Mouse (Mus musculus): ENCODE measurements around the gene Mast4.
"Not testable (repeated sequence)": the region's sequence is repeated elsewhere in the genome, so short reads cannot be mapped to it uniquely, and the experiment has no call there.

The Mast4 gene

DNA sequence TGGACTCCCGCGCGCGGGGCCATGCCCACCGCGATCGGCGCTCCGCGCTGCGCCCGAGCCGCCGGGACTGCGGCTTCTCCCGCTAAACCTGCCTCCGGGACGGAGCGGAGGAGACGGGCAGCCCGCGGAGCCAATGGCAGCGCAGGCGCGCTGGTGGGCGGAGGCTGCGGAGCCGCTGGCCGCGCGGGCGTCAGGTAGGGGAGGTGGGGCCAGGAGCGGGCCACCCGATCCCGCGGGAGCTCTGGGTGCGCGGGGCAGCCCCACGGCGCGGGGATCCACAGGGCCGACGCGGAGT lies at the start of gene Mast4:
Gene Mast4 (minus strand): TSS at position 106 of the 295 bp plus-strand sequence.
- peak; percentile 87 for DNase-seq (ENCODE audit: low spot score)

DNA sequence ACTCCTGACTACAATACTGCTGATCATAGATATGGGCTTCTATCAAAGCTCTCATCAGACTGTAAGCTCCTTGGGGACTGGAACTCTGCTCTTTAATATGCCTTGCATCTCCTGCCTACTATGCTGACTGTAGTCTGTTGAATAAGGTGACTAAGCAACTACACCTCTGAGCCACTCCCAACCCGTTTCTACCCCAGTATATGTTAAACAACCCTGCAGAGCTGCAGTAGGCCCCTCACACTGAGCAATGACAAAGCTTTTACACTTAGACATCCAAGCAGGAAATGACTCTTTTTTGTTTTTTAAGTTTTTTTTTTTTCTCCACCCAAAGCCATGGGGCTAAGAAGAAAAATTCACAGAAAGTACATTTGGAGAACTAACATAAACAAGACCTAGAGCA lies 40.2 kb upstream of the Mast4 start:
- DNase-seq (ENCODE audit: low spot score): no peak

DNA sequence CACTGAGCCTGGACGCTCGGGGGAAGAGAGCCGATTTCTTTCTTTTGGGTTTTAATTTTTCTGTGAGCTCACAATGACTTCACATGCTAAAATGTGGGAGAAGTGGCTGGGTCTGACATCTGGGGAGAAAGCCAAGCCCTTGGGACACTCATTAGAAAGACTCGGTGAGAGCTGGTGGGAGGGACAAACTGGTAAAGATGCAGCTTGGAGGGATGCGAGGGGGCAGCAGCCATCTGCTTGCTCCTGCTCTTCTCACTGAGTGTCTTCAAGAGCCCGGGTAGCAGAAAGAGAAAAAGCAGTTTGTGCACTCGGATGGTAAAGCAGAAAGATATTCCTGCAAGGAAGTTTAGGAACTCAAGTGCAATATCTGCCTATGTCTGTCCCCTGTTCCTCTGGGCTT lies 34.9 kb upstream of the Mast4 start:
- no peak for DNase-seq (ENCODE audit: low spot score)

DNA sequence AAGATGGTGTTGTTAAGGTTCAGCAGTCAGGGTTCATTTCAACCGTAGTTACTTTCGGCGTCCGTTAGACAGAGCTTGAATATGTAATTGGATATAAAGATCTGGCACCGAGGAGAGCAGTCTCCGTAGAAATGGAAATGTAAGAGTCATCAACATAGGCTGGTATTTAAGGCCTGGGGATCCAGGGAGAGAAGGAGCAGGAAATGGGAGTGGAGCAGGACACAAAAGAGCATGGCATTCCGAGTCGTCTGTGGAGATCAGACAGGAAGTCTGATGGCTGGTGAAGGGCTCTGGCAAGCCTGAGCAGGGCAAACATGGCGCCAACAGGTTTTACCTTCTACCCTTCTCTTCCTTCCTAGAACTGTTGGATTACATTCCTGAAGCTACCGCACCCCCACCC lies 28.9 kb upstream of the Mast4 start:
- DNase-seq (ENCODE audit: low spot score): no peak

DNA sequence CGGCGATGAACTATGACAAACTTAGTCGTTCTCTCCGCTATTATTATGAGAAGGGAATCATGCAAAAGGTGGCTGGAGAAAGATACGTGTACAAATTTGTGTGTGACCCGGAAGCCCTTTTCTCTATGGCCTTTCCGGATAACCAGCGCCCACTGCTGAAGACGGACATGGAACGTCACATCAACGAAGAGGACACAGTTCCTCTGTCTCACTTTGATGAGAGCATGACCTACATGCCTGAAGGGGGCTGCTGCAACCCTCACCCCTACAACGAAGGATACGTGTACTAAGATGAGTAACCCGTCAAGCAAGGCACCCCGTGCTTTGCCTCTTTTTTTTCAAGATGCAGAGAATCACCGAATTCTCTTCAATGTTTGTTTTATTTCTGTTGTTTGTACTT lies 23.1 kb upstream of the Mast4 start:
- DNase-seq (ENCODE audit: low spot score): not testable (repeated sequence)

DNA sequence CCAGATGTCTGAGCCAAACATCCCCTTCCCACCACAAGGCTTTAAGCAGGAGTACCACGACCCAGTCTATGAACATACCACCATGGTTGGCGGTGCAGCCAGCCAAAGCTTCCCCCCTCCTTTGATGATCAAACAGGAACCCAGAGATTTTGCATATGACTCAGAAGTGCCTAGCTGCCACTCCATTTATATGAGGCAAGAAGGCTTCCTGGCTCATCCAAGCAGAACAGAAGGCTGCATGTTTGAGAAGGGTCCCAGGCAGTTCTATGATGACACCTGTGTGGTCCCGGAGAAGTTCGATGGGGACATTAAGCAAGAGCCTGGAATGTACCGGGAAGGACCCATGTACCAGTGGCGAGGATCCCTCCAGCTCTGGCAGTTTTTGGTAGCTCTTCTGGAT lies 22.6 kb upstream of the Mast4 start:
- DNase-seq (ENCODE audit: low spot score): not testable (repeated sequence)

DNA sequence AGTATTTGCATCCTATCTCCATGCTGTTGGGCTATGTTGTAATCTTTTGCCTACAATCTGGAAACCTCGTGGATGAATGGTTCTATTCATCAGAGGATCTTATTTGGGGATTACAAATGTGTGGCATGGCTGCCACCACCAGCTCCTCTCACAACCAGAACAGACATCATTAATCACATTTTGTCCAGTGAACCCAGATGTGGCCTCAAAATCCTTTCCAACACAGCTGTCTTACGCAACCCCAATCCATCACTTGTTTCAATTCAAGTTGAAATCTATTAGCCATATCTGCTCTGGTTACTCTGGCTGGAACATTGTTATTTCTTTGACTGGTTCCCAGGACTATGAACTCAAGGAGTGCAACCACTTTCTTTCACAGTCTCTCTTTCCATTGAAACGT lies 20.4 kb upstream of the Mast4 start:
- no peak for DNase-seq (ENCODE audit: low spot score)

DNA sequence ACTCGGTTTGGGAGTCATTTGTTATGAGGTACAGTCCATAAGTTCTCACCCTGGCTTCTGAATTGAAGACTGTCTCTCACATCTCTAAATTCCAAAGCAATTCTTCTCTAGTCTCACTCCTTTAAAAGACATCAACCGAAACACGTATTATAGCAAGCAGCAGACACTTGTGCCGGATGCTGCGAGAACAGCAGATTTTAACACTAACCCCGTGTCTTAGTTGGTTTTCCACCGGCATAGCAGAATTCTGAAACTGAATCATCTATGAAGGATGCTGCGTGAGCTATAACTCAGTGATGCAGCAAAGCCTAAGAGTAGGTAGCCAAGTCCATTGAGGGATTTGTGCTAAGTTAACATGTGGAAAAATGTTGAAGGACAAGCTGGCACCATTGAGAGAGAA lies 10.5 kb upstream of the Mast4 start:
- no peak for DNase-seq (ENCODE audit: low spot score)

DNA sequence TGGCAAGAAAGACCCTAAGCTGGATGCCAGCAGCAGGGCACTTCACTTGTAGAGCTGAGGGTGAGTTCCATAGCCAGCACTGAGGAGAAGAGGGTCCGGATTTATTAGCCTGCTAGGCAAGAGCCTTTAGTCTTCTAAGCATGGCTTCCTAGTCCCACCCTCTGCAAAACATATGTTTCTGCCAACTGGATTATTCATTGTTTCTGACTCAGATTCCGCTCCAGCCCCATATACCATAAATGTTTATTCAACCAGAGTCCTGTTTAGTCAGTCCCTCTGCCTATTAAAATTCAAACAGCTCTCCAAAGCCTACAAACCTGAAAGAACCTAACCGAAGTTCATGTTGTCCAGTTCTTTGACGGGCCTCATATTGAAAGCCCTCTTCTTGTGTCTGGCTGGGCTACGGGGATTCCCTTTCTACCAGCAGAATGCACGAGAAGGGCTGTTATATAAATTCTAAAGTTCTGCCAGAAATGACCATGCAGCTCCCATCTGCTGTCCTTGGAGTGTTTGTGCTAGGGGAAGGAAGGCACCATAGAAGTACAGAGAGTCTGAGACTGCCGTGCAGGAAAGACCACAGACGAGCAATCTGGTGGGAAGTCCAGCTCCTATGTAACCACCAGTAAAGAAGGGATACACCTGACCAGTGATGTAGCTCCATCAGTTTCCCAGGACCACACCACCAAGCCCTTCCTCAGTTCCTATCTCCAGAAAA lies 9.9 kb upstream of the Mast4 start:
- no peak for DNase-seq (ENCODE audit: low spot score)

DNA sequence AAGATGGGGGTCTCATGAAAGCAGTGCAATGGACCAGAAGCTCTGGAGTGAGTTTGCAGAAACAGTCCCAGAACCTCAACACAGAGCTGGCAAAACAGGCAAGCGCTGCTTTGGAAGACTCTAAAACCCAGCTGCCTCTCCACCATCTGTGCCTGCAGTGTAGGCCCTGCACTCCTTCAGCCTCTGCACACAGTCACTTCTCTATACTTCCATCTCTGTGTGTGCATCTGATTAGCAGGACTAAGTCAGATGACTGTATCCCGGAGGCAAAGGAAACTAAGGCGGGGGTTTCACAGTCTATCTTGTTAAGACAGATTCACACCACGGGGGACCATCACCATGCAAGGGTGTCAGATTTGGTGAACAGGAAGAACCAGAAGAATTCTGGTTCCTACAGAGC lies 6.7 kb upstream of the Mast4 start:
- DNase-seq (ENCODE audit: low spot score): no peak

DNA sequence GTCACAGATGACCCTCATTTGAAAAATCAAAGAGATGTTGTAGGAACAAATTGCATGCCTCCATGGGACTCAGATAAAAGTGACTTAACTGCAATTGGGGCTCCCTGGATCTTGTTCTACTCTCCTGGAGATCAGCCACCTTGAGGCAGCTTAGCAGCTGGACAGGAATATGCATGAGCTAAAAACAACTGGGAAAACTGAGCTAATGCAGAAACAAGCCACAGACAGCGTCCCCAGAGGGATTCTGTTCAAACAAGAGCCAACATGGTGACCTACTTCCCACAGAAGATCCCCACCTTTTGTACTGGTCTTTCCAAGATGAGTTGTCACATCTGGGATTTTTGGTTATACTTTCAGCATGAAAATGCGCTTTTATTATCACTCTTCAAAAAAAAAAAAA lies 4.3 kb upstream of the Mast4 start:
- no peak for DNase-seq (ENCODE audit: low spot score)

DNA sequence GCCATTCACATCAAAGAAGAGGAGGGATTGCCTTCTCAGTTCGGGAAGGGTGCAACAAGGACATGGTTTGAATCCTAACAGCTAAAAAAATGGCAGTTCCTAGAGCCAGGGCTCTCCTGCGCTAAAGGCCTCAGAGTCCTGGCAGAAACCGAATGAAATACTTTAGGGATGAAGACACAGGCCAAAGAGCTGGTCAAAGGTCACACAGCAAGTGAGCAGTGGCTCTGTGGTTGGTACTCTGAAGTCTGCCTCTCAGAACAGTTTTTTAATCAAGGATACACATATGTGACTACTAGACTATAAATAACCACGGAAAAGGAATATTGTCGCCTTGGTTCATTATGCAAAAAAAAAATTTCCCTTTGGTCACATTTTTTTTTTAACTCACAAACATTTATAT lies 1.9 kb upstream of the Mast4 start:
- peak; percentile 72 for DNase-seq (ENCODE audit: low spot score)

DNA sequence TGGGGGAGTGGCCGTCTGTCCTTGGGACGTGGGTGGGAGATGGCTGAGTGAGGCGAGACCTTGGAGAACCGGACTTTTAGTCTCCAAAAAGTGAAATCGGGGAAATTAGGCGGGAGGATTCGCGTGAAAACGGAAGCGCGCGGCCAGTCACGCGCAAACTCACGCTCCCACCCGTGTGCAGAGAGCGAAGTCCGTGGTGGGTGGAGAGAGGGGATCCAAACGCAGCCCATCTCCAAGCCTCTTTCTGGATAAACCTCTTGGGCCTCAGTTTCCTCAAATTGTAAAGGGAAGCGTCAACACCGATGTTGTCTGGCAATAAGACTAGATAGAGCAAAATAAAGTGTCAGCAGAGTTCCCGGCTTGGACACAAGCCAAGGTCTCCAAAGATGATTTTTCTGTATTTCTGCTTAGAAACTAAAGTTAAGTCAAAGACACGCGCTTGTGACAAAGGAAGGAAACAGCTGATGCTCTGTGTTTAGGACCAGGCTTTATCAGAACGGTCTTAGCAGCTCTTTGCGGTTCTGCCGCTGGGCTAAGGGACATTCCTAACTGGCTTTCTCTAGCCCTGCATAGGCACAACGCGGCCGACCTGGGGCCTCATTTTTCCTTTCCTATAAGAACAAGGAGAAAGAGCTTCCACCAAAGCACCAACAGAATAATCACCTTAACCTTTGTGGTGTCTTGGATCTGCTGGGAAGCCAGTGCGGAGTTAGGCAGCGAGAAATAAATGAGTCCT lies 594 bp upstream of the Mast4 start:
- peak; percentile 53 for DNase-seq (ENCODE audit: low spot score)

DNA sequence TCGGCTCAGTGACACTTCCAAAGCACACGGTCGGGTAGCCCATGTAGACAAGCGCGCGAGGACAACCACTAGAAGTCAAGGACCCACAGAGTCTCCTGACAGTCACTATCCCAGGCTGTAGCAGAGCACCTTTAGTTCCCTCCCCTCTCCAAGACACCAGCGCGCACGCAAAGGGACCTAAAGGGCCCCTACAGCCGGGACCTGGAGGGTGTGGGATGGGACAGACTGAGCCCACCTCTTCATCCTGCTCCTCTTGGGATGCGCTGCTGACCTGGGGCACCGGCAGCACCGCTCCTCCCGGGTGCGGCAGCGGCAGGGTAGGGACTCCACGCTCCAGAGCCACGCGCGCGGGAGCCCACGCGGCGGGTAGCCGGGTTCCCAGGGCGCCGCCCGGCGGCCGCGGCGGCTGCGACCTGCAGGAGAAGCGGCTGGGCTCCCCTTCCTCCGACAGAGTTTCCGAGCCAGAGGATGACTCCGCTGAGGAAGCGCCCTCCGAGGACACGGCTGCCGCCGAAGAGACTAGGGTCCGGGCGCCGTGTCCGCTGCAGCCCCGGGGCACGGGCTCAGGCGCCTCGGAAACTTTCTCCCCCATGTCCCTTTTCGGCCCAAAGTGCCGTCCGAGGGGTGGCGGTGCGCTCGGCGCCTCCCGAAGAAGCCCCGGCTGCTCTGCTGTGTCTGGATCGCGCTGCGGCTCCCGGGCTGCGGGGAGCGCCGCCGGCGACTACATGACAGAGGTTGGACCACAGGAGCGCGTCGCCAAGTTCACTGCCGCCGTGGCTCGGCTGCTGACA lies 501 bp downstream of the Mast4 start:
- peak; percentile 61 for DNase-seq (ENCODE audit: low spot score)

DNA sequence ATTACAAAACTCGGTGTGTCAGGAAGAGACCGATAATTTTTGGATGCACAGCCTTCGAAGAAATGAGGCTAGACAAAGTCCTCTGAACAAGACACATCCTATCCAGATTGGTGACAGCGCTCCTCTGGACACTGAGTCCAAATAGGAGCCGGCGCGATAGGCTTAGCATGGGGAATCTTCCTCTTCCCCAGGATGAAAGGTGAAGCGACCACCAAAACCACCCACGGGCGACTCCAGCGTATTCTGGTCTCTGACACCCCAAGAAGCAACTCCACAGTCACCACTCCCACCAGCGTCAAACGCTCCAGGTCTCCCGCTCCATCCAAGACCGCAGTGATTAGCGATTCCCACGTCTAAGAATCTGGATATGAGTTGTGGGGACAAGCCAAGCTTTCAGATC lies 1.1 kb downstream of the Mast4 start:
- DNase-seq (ENCODE audit: low spot score): no peak

DNA sequence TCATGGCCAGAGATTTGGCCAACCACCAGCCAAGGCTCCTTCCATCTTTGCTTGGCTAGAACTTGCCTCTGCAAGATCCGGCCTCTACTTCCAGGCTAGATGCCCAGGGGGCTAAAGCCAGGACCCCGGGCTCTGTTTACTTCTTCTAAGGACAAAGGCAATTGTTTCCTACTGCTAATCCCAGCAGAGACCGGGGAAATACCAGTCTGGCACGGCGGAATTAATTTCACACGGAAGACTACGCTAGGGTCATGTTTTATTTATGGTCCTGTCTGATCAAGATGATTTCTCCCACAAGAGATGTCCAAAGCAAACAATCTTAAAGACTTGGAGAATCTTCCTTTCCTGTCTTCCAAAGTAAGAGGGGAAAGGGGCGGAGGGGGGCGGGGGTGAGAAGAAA lies 1.6 kb downstream of the Mast4 start:
- DNase-seq (ENCODE audit: low spot score): no peak

DNA sequence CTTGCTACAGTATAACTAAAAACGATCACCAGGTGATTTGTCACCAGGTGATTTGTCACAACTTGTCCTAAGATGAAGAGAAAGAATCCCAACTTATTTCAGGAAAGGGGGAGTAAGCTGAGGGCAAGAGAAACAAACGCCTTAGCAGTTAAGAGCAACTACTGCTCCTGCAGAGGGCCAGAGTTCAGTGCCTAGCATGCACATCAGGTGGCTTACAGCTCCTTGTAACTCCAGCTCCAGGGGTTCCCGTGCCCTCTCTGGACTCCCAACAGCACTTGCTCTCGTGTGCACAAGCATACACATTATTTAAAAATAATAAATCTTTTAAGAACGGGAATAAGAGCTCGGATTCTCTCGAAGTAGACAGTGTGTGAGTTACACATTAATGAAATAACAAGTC lies 3.2 kb downstream of the Mast4 start:
- DNase-seq (ENCODE audit: low spot score): no peak

DNA sequence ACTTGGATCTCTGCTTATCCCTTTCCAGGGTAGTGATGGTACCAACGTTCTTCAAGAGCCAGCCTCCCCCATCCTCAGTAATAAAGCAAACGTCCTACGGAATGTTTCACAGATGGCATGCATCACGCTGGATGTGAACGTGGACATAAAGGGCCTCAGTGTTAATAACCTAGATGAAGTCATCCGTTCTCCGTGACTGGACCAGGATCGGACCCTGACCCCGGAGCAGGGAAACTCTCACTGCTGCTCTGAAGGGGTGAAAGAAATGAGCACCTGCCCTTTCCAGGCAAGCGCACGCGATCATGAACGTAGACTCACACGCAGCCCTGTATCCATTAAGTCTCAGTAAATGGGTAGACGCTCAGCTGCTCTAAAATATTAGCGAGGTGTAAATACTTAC lies 6.0 kb downstream of the Mast4 start:
- DNase-seq (ENCODE audit: low spot score): no peak

DNA sequence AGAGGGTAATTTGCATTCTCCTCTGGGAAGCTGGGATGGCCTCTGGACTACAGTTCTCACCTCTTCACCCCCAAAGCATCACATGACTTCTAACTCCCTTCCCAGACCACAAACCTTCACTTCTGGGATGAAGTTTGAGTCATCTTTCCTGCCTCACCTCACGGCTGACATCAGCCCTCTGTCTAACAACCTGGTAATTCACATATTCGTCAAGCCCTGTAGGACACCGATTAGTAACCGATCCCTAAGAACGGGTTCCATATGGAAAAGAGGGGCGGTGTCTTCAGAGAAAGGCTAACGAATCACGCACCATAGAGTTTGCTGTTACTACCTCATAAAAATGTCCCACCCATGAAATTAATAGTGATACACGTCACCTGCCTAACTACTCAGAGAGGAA lies 6.5 kb downstream of the Mast4 start:
- no peak for DNase-seq (ENCODE audit: low spot score)

DNA sequence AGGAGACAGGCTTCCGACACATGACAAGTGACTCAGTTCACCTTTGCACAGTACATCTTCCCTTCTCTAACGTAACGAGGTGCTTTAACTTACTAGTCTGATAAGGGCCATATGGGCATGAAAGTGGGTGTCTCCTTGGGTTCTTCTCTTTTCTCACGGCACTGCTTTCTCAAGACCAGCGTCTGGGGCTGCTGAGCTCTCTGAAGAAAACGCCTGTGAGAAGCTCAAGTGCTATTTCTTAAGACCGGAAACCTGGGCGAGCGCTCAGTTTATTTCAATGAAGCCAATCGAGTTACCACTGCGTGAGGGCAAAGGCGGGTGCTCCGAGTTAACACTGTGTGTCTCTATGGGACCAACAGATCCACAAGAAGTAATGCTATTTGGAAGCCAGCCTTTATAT lies 8.1 kb downstream of the Mast4 start:
- no peak for DNase-seq (ENCODE audit: low spot score)

DNA sequence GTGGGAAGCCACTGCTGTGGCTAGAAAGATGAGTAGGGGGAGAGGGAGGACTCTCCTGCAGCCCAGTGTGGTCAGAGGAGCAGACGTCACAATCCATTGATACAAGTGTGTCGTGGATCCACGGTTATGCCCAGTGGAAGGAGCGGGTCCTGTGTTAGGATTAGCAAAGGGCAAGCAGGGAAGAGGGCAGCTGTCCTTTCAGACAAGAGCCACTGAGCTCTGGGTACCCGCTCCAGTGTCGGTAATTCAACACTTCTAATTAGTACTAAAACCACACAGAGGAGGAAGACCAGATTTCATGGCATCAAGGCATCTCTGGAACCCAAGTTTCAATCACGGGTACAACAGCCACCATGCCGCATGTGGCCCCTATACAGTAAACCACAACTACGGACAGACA lies 14.4 kb downstream of the Mast4 start:
- no peak for DNase-seq (ENCODE audit: low spot score)

DNA sequence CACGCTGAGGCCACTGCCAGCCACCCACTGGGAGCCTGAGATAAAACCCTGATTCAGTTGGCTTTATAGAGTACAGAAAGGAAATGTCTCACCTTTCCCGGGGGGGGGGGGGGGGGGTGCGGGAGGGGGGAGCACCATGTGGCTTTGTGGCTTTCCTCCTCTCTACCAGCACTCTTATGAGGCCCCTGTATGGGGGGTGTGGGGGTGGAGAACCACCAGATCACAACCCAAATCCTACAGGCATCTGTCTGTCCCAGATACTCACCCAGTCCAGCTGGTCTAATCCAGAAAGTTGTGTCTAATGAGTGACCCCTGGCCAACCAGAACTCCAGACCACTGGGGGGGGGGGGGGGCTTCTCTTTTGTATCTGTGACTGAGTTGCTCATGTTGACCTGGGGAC lies 15.0 kb downstream of the Mast4 start:
- no peak for DNase-seq (ENCODE audit: low spot score)

DNA sequence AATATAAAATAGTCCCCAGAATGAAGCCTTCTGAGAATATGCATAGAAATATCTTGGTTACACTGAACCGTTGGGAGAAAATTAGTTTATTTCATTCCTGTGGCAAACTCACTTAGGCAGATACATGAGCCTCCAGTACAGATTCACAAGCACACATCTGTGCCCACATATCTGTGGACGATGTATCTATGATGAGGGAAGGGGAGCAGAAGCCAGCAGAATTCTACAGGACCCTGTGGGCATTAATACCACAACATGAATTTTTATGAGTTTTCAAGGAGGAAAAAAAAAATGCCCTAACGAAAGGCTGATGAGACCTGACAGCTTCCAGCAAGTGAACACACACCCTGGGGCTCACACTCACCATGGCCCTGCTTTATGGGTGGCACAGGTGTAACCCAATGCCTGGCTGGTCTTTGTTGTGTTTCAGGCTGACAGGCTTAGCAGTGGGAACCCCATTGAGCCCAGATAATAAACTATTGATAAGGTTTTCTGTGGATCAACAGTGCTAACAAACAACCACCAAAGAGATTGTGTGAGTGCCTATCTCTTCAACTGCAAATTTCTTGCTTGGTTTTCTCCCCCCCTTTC lies 17.4 kb downstream of the Mast4 start:
- DNase-seq (ENCODE audit: low spot score): no peak

All from embryo, embryonic 10 days (tissue).